ENCODE assay signal across 8 mouse cellular contexts in genomic region chr10:80677128-80677875, GRCm38 (mm10). TPM values are rescaled to one million over a fixed set of nuclear protein-coding genes. Genes with fewer than 3 reads are reported as not detected.
DNase-seq lines count a peak whose midpoint lies in the region; ATAC-seq and TF ChIP-seq lines count a peak whose summit lies in the region.

No protein-coding gene starts in this region.

- H3K4me2 ChIP-seq in hindbrain, postnatal 0 days (ENCODE audit: low read depth, low read length): peak overlapping the region; percentile 68

- peaks cover 74% of the 10 kb centered on the region for H3K4me1 ChIP-seq in thymus, adult 2 months (replicated peaks; ENCODE audit: control insufficient read depth, insufficient read depth, low read length)
- peaks cover 50% of the 10 kb centered on the region for H3K4me1 ChIP-seq in hindbrain, postnatal 0 days (ENCODE audit: insufficient read depth, low read length)

- peak overlapping the region; percentile 71 for H3K4me3 ChIP-seq in thymus, adult 2 months (ENCODE audit: control insufficient read depth, insufficient read depth, low read length)
- H3K4me3 ChIP-seq in hindbrain, postnatal 0 days (ENCODE audit: low read length): peak overlapping the region; percentile 36

- H3K36me3 ChIP-seq in thymus, adult 2 months (ENCODE audit: control insufficient read depth, insufficient read depth, low read length): 0 out of 2 replicates have a peak, but pooled peaks cover 3% of the 10 kb centered on the region
- H3K36me3 ChIP-seq in hindbrain, postnatal 0 days (ENCODE audit: insufficient read depth, low read length): no peaks in the 10 kb centered on the region

- DNase-seq in adrenal gland, adult (ENCODE audit: inconsistent age in 2 of 2, low spot score in 1 of 2): peak; percentile 75 to 88
- no peak for DNase-seq in adrenal gland, postnatal 25 days
- no peak for DNase-seq in thymus, adult 2 months
- no peak for DNase-seq in thymus, postnatal 25 days
- DNase-seq in hindbrain, postnatal 0 days (ENCODE audit: low spot score): no peak
- no peak for DNase-seq in right cerebral cortex, postnatal 36 days (ENCODE audit: low spot score in 2 of 2)
- no peak for DNase-seq in right cerebral cortex, postnatal 14 days

- no peak for ATAC-seq in hindbrain, postnatal 0 days
- ATAC-seq in megakaryocyte, adult 5-6 weeks (ENCODE audit: poor library complexity, severe bottlenecking): 0 out of 2 replicates have a peak, but pooled peaks have one; percentile 3

- TF ChIP-seq CTCF in thymus, adult 2 months (IDR thresholded peaks at IDR 0.05; ENCODE audit: borderline replicate concordance, control insufficient read depth, extremely low read depth, insufficient read depth, low read length, poor library complexity): no peak
- no peak for TF ChIP-seq CTCF in hindbrain, postnatal 0 days (IDR thresholded peaks at IDR 0.05; ENCODE audit: low read depth)

- no peak for TF ChIP-seq POLR2A in thymus, adult 2 months (IDR thresholded peaks at IDR 0.05; ENCODE audit: control insufficient read depth, extremely low read depth, insufficient read depth, low read length, poor library complexity)

- peak overlapping the region; percentile 97 for H3K27ac ChIP-seq in thymus, adult 2 months (ENCODE audit: control insufficient read depth, insufficient read depth, low read length)
- peak overlapping the region; percentile 97 for H3K27ac ChIP-seq in hindbrain, postnatal 0 days

- H3K9ac ChIP-seq in hindbrain, postnatal 0 days (replicated peaks; ENCODE audit: low read length): peak overlapping the region; percentile 62

- H3K9me3 ChIP-seq in hindbrain, postnatal 0 days (ENCODE audit: low read length): no peaks in the 10 kb centered on the region

- WGBS in thymus, adult 2 months: 1% methylated on average over 9 of the region's 9 CpGs
- 39% methylated on average over 9 of the region's 9 CpGs for WGBS in hindbrain, postnatal 0 days

- no peaks in the 10 kb centered on the region for H3K27me3 ChIP-seq in thymus, adult 2 months (ENCODE audit: control insufficient read depth, insufficient read depth, low read length)
- H3K27me3 ChIP-seq in hindbrain, postnatal 0 days (ENCODE audit: insufficient read depth, low read length): no peaks in the 10 kb centered on the region

RNA-seq across cellular contexts. Expression of gene Mknk2, which starts 0.6 kb away (rescaled TPM):
- 155 and 164 TPM in 2 replicates for total RNA-seq in adrenal gland, postnatal 25 days (2021)
- polyA plus RNA-seq in thymus, adult 2 months (2012; rRNA removed): 606 and 621 TPM in 2 replicates
- 84.5 and 95.4 TPM in 2 replicates for total RNA-seq in hindbrain, postnatal 0 days (2014; rRNA removed)
- 38.2 and 40.5 TPM in 2 replicates for polyA plus RNA-seq in hindbrain, postnatal 0 days (2015; fragmentation: Nextera tagmentation; extraction: Ambion mirVana)
- 53.5 and 61.1 TPM in 2 replicates for total RNA-seq in megakaryocyte, adult 5-6 weeks (2015)
- total RNA-seq in megakaryocyte, adult 5-6 weeks (2017): 63.3 and 74.8 TPM in 2 replicates

RNA-seq across cellular contexts. Expression of gene Btbd2, which starts 20.4 kb away (rescaled TPM):
- 68.4 and 79.2 TPM in 2 replicates for total RNA-seq in adrenal gland, postnatal 25 days (2021)
- 94.7 and 103 TPM in 2 replicates for polyA plus RNA-seq in thymus, adult 2 months (2012; rRNA removed)
- 209 and 213 TPM in 2 replicates for total RNA-seq in hindbrain, postnatal 0 days (2014; rRNA removed)
- 81.9 and 82.8 TPM in 2 replicates for polyA plus RNA-seq in hindbrain, postnatal 0 days (2015; fragmentation: Nextera tagmentation; extraction: Ambion mirVana)
- 8.4 and 10.3 TPM in 2 replicates for total RNA-seq in megakaryocyte, adult 5-6 weeks (2015)
- 16.5 and 30.1 TPM in 2 replicates for total RNA-seq in megakaryocyte, adult 5-6 weeks (2017)

RNA-seq across cellular contexts. Expression of gene Mob3a, which starts 24.5 kb away (rescaled TPM):
- 15.2 and 18.8 TPM in 2 replicates for total RNA-seq in adrenal gland, postnatal 25 days (2021)
- polyA plus RNA-seq in thymus, adult 2 months (2012; rRNA removed): 252 and 261 TPM in 2 replicates
- 68.3 and 76.4 TPM in 2 replicates for total RNA-seq in hindbrain, postnatal 0 days (2014; rRNA removed)
- 37.2 and 38.8 TPM in 2 replicates for polyA plus RNA-seq in hindbrain, postnatal 0 days (2015; fragmentation: Nextera tagmentation; extraction: Ambion mirVana)
- total RNA-seq in megakaryocyte, adult 5-6 weeks (2015): 61.8 and 72.0 TPM in 2 replicates
- 65.0 and 77.3 TPM in 2 replicates for total RNA-seq in megakaryocyte, adult 5-6 weeks (2017)

RNA-seq across cellular contexts. Expression of gene Izumo4, which starts 24.7 kb away (rescaled TPM):
- total RNA-seq in adrenal gland, postnatal 25 days (2021): 21.6 and 37.1 TPM in 2 replicates
- polyA plus RNA-seq in thymus, adult 2 months (2012; rRNA removed): 56.4 and 66.9 TPM in 2 replicates
- total RNA-seq in hindbrain, postnatal 0 days (2014; rRNA removed): 31.1 and 31.6 TPM in 2 replicates
- 46.7 and 52.2 TPM in 2 replicates for polyA plus RNA-seq in hindbrain, postnatal 0 days (2015; fragmentation: Nextera tagmentation; extraction: Ambion mirVana)
- 11.3 and 14.2 TPM in 2 replicates for total RNA-seq in megakaryocyte, adult 5-6 weeks (2015)
- 4.4 and 6.6 TPM in 2 replicates for total RNA-seq in megakaryocyte, adult 5-6 weeks (2017)

RNA-seq across cellular contexts. Expression of gene Csnk1g2, which starts 54.7 kb away (rescaled TPM):
- total RNA-seq in adrenal gland, postnatal 25 days (2021): 127 and 157 TPM in 2 replicates
- 492 and 499 TPM in 2 replicates for polyA plus RNA-seq in thymus, adult 2 months (2012; rRNA removed)
- 128 and 156 TPM in 2 replicates for total RNA-seq in hindbrain, postnatal 0 days (2014; rRNA removed)
- 94.3 and 95.5 TPM in 2 replicates for polyA plus RNA-seq in hindbrain, postnatal 0 days (2015; fragmentation: Nextera tagmentation; extraction: Ambion mirVana)
- 34.5 and 46.0 TPM in 2 replicates for total RNA-seq in megakaryocyte, adult 5-6 weeks (2015)
- 127 and 144 TPM in 2 replicates for total RNA-seq in megakaryocyte, adult 5-6 weeks (2017)

Comparison
In these comparisons a context has a peak if more than half of its experiments do, and no peak if none do; other contexts are left out.
1. DNase-seq: peak in adrenal gland, adult (2 of 2); none in adrenal gland, postnatal 25 days (single experiment), thymus, adult 2 months (single experiment), thymus, postnatal 25 days (single experiment), hindbrain, postnatal 0 days (single experiment), right cerebral cortex, postnatal 36 days (0 of 2) and right cerebral cortex, postnatal 14 days (single experiment).